Mouse (Mus musculus) layer of hippocampus, adult 18-20 months (tissue): Measurements from ENCODE around the gene Ykt6. TPM values are rescaled to one million over a fixed set of nuclear protein-coding genes. Genes with fewer than 3 reads are reported as not detected.

Experiments
- DNase-seq, 2 experiments: peaks; one replicate each; pipeline ENCODE4 v3.0.0; 2022; ENCODE audit warnings: low spot score in 2 of 2
- total RNA-seq, 2 experiments: library from RNA; stranded (reverse); gene quantifications; 2 replicates each; pipeline ENCODE4 v1.2.3; 2021

The Ykt6 gene
- total RNA-seq, 2 experiments from 2014 or later = 69.3 to 71.0 TPM

DNA sequence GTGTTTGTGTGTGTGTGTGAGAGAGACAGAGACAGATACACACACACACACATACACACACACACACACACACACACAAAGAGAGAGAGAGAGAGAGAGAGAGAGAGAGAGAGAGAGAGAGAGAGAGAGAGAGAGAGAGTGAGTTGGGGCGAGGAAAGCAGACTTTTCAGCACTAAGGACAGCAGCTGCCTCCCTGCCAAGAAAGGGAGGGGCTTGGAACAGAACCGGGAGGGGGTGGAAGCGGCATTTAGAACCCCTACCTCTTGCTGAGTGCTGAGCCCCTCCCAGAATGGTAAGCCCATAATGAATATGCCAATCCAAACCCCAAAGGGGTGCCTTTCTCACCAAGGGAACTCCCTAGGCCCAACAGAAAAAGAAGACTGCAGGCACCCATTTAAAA, 60.9 kb downstream of the Ykt6 start:
- DNase-seq = no peak

DNA sequence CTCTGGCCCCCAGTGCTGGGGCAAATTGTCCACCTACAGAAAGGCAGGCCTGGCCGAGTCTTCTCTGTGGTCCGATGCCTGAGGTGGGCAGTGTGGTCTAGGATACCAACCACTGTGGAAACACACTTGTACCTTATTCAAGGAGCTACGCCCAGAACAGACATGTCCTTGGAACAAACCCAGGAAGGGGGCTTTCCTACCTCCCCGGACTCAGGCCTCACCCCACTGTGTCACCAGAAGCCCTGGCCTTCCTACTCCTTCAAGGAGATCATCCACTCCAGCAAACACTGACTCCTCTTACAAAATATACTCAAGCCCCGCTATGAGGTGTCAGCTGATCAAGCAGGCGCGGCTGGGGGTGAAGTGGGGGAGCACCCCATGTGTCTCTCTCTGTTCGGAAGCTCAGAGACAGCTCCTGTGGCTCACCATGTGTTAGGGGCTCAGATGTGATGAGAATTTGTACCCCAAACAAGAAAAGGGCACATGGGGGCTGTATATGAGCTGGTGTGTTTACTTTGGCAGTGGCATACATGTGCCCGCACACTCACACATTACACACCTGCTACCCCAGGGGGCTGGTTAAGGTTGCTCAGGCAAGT, 61.4 kb downstream of the Ykt6 start:
- peak in 1 of 2 experiments; percentile 74 for DNase-seq

Other genes with a start within 250 kb of the Ykt6 start
- 10 to 100 TPM; 65.6 to 69.6 TPM for gene Mrps24, start 240.0 kb upstream of the Ykt6 start, total RNA-seq
- gene Urgcp, start 193.3 kb upstream of the Ykt6 start, total RNA-seq = 10 to 100 TPM; 74.4 to 80.6 TPM
- gene Dbnl, start 167.2 kb upstream of the Ykt6 start, total RNA-seq = 10 to 100 TPM; 76.9 to 81.5 TPM
- 10 to 100 TPM; 11.6 to 17.7 TPM for gene Pgam2, start 152.0 kb upstream of the Ykt6 start, total RNA-seq
- 10 to 100 TPM in 1 of 2 experiments, 1 to 10 TPM in 1; 9.6 to 11.0 TPM for gene Polm, start 117.7 kb upstream of the Ykt6 start, total RNA-seq
- 1 to 10 TPM; 9.1 to 9.2 TPM for gene Aebp1, start 93.7 kb upstream of the Ykt6 start, total RNA-seq
- 10 to 100 TPM; 25.9 to 26.6 TPM for gene Pold2, start 77.4 kb upstream of the Ykt6 start, total RNA-seq
- not detected for gene Myl7, start 56.9 kb upstream of the Ykt6 start, total RNA-seq
- gene Gck, start 5.6 kb upstream of the Ykt6 start, total RNA-seq = 1 to 10 TPM; 1.9 to 3.4 TPM
- gene Camk2b, start 110.7 kb downstream of the Ykt6 start, total RNA-seq = 1,000 to 10,000 TPM; 1,052 to 1,163 TPM
- not detected for gene A730071L15Rik, start 244.3 kb downstream of the Ykt6 start, total RNA-seq
- gene Nudcd3, start 244.7 kb downstream of the Ykt6 start, total RNA-seq = 100 to 1,000 TPM; 118 to 121 TPM